Mouse (Mus musculus): Measurements from ENCODE around the gene Endog.

Endog gene

DNA sequence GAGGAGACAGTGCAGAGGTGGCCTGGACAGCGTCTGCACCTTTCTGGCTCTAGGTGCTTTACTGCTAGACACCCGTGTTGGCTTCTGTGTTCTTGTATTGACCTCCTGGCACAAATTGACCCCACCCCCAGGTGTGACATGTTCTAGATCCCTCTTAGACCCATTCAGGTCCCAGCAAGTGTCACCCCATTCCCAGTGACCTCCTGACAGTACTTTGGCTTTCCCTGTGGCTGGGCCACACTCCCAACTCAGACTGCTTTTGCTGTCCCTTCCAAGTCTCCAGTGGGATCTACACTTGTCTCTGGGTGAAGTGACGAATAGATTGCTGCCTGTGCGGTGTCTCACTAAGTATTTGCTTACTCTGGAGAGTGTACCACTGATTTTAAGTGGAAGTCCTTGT is 36.1 kb downstream of the Endog start:
- DNase-seq (ENCODE audit: extremely low read depth, low read depth): no peak

DNA sequence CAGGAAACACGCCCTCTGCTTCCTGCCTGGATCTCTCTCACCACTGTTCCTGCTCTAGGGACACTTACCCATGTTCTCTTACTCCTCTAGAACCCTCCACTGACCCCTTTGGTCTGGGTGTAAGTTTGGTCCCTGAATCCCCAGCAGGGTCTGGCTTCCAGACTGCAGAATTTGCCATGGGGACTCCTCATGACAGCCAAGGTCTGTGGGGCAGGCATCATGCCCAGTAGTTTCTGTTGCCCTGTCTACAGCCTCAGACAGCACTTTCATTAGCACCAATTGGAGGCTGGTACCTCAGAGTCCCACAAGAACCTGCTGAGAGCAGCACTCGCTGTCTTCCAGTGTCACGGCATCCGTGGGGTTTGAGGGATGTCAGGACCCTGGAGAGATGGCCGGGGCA is 36.6 kb downstream of the Endog start:
- no peak for DNase-seq (ENCODE audit: extremely low read depth, low read depth)

GRCm38 (mm10) chr2:30211408-30212168 is 40.3 kb downstream of the Endog start:
- no peak for DNase-seq (ENCODE audit: extremely low read depth, low read depth)

GRCm38 (mm10) chr2:30212169-30212545 is 40.9 kb downstream of the Endog start:
- no peak for DNase-seq (ENCODE audit: extremely low read depth, low read depth)

DNA sequence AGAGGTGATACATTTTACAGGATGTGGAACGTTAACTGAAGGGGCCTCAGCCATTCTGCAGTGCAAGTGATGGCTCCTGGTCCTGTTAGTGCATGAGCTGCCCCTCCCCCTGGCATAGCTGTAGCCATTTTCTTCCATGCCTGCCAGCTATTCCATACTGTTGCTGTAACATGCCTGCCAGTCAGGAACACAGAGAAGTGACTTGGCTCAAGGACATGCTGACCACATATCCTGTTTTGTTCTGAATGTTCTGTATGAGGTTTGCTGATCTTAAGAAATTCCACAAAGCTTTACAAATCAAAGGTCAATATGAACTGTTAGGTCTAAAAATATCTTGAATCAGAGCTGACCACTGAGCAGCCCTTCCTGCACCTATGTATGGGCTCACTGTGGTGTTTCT is 41.7 kb downstream of the Endog start:
- no peak for DNase-seq (ENCODE audit: extremely low read depth, low read depth)

GRCm38 (mm10) chr2:30214745-30215144 is 43.5 kb downstream of the Endog start:
- no peak for DNase-seq (ENCODE audit: extremely low read depth, low read depth)

GRCm38 (mm10) chr2:30215493-30215892 is 44.2 kb downstream of the Endog start:
- DNase-seq (ENCODE audit: extremely low read depth, low read depth): no peak

DNA sequence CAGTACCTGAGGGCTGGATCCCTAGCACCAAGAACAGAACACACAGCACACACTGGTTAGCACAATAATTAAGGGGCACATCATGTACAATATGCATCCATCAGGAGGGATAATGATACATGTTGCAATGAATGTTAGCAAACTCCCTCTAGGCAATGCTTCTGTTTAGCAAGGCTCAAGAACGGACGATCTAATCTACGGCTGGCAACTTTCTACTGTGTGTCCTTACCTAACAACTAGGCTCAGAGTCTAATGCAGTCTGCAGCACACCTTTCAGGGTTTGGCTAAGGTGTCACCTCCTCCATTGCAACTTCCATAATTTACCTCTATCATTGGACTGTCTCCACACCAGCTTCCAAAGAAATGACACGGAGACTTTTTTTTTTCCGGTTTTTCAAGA is 45.0 kb downstream of the Endog start:
- DNase-seq (ENCODE audit: extremely low read depth, low read depth): no peak

Measured in MEL-GATA-1-ER (cell line).